ENCODE assay signal across 26 mouse cellular contexts in the genomic region with DNA sequence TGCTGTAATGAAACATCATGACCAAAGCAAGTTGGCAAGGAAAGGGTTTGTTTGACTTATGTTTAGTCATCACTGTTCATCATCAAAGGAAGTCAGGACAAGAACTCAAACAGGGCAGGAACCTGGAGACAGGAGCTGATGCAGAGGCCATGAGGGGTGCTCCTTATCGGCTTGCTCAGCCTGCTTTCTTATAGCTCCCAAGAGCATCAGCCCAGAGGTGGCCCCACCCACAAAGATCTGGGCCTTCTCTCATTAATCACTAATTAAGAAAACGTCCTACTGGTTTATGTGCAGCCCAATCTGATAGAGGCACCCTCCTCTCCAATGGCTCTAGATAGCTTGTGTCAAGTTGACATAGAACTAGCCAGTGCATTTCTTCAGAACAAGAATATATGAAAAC.
"Had no signal": no experiment of that assay in that cellular context is flagged by ENCODE, and none has a peak within 500 bp of the region (broad histone marks: within the 10 kb centered on the region; RNA-seq: fewer than 3 reads in every experiment).

No protein-coding gene starts in this region.

- DNase-seq: gastrocnemius, adult 2 months; gastrocnemius, postnatal 10 days; gastrocnemius, postnatal 25 days; heart, adult 11 months; heart, adult 2 months; heart, postnatal 14 days; heart, postnatal 36 days; kidney, adult 11 months; kidney, adult 2 months; kidney, adult 9 months; kidney, postnatal 14 days; kidney, postnatal 36 days; layer of hippocampus, adult 9-11 months; layer of hippocampus, postnatal 36 days; left cerebral cortex, postnatal 4 days had no signal

- H3K36me3 ChIP-seq: heart, embryonic 13.5 days; heart, embryonic 15.5 days; hindbrain, embryonic 13.5 days; hindbrain, embryonic 15.5 days; kidney, embryonic 15.5 days; limb, embryonic 13.5 days; limb, embryonic 15.5 days had no signal

- ATAC-seq: hindbrain, postnatal 0 days; intestine, embryonic 16.5 days had no signal

- H3K4me2 ChIP-seq: heart, embryonic 11.5 days; heart, embryonic 13.5 days; heart, embryonic 15.5 days; hindbrain, embryonic 13.5 days; hindbrain, embryonic 15.5 days; kidney, embryonic 15.5 days; limb, embryonic 13.5 days; limb, embryonic 15.5 days had no signal

- H3K27me3 ChIP-seq: heart, embryonic 13.5 days; heart, embryonic 15.5 days; hindbrain, embryonic 13.5 days; hindbrain, embryonic 15.5 days; limb, embryonic 13.5 days; limb, embryonic 15.5 days had no signal

- H3K27ac ChIP-seq: gastrocnemius, adult 2 months; heart, adult 2 months; heart, embryonic 13.5 days; heart, embryonic 15.5 days; hindbrain, embryonic 13.5 days; hindbrain, embryonic 15.5 days; hindbrain, postnatal 0 days; kidney, embryonic 15.5 days; kidney, postnatal 0 days; limb, embryonic 13.5 days; limb, embryonic 15.5 days had no signal

- H3K4me3 ChIP-seq: gastrocnemius, adult 2 months; heart, adult 2 months; heart, embryonic 13.5 days; heart, embryonic 15.5 days; hindbrain, embryonic 13.5 days; hindbrain, embryonic 15.5 days; kidney, embryonic 15.5 days; limb, embryonic 13.5 days; limb, embryonic 15.5 days had no signal

- H3K9ac ChIP-seq: heart, embryonic 13.5 days; heart, embryonic 15.5 days; hindbrain, embryonic 13.5 days; hindbrain, embryonic 15.5 days; kidney, embryonic 15.5 days; limb, embryonic 13.5 days; limb, embryonic 15.5 days had no signal

- H3K9me3 ChIP-seq: heart, embryonic 13.5 days; heart, embryonic 15.5 days; hindbrain, embryonic 13.5 days; hindbrain, embryonic 15.5 days; kidney, embryonic 15.5 days; limb, embryonic 13.5 days; limb, embryonic 15.5 days had no signal

- H3K4me1 ChIP-seq: heart, embryonic 13.5 days; heart, embryonic 15.5 days; hindbrain, embryonic 13.5 days; hindbrain, embryonic 15.5 days; kidney, embryonic 15.5 days; limb, embryonic 13.5 days; limb, embryonic 15.5 days had no signal
